Mouse (Mus musculus) heart, adult 2 months (tissue): ENCODE measurements around the gene Zdhhc13.

Experiments
- CTCF ChIP-seq: fragments of 200-600 bp; IDR thresholded peaks from 2 replicates; pipeline ENCODE4 v1.8.1; 2022; ENCODE audit warnings: antibody characterized with exemption, mild to moderate bottlenecking, moderate library complexity
- EP300 ChIP-seq: fragments of 200-500 bp; IDR thresholded peaks from 2 replicates; pipeline ENCODE4 v1.6.1; 2011; ENCODE audit warnings: low read depth, low read length, control low read depth; ENCODE audit not compliant: insufficient read depth
- POLR2A ChIP-seq: fragments of 200-500 bp; IDR thresholded peaks from 2 replicates; pipeline ENCODE4 v1.6.1; 2011; ENCODE audit warnings: mild to moderate bottlenecking, low read depth, low read length, control low read depth; ENCODE audit not compliant: insufficient read depth

- TF ChIP-seq CTCF (no peak), POLR2A (no peak), EP300 (no peak)
Observed at GRCm38 (mm10) chr7:48870144-48870543, 81.3 kb downstream of the Zdhhc13 start.
